Mouse (Mus musculus) bone marrow macrophage, adult 2 months (primary cell): Measurements from ENCODE around the gene Mcoln2.

Experiments
- CTCF ChIP-seq: IDR thresholded peaks from 2 replicates; pipeline ENCODE4 v1.5.1; 2012; ENCODE audit warnings: low read depth, mild to moderate bottlenecking, low read length, moderate library complexity
- POLR2A ChIP-seq: IDR thresholded peaks from 2 replicates; pipeline ENCODE4 v1.6.1; 2012; ENCODE audit warnings: mild to moderate bottlenecking, low read depth, low read length, borderline replicate concordance

- no peak for TF ChIP-seq POLR2A
- TF ChIP-seq CTCF: no peak
Measured at GRCm38 (mm10) chr3:146216561-146216960, 66.9 kb downstream of the Mcoln2 start.
